Mouse (Mus musculus) megakaryocyte, embryonic 14.5 days (primary cell): Measurements from ENCODE around the gene Cnot8.

ENCODE experiments used
- FLI1 ChIP-seq: IDR thresholded peaks from 2 replicates; pipeline ENCODE4 v1.6.1; 2012; ENCODE audit warnings: low read length, inconsistent platforms, mixed read lengths
- GATA1 ChIP-seq: IDR thresholded peaks from 3 replicates; pipeline ENCODE4 v1.6.1; 2012; ENCODE audit warnings: mixed read lengths, low read length, inconsistent platforms, borderline replicate concordance

DNA sequence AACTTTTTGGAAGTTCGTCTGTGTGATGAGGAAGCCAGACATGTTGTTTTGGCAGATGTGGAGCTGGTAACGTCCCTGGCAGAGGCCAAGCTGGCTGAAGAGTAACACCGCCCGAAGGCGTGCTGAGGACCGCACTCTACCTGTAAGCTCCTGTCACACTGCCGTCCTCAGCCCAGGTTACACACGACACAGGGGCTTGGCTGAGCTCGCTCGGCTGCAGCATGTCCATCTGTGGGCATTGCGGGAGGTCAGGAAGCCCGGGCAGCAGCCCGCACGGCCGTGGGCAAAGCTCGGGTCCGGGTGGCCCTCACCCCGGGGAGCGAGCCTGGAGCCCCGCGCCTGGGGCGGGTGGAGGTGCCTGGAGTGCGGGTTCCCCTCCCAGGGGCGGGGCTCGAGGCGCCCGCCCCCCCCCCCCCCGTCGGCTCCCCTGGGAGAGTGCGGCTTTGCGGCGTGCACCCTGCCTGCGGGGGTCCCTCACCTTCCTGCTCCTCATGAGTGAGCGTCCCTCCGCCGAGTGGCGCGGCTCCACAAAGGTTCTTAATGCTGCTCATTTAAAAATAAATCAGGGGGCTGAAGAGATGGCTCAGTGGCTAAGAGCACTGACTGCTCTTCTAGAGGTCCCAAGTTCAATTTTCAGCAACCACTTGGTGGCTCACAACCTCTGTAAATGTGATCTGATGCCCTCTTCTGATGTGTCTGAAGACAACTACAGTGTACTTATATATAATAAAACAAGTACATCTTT, 6.2 kb upstream of the Cnot8 start:
- no peak for TF ChIP-seq GATA1
- TF ChIP-seq FLI1, result no peak
